16 mouse cellular contexts compared by ENCODE assay signal in the genomic region with DNA sequence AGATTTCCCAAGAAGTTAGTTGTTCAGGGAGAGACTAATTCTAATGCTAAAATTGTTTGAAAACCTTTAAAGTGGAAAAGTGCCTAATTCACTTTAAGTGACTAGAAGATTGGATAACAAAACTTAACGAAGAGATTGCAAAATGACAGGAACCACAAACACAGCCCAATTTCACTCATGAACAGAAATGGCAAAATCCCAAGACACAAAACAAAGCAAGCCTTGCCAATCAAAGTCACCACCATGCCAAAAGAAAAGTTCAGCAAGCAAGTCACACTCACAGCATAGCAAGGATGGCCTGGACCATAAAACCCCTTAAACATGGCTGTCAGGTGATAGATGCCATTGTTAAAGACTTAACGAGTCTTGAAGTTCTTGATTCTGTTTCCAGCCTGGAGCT.
"Had no signal": no experiment of that assay in that cellular context is flagged by ENCODE, and none has a peak within 500 bp of the region (broad histone marks: within the 10 kb centered on the region; RNA-seq: fewer than 3 reads in every experiment).

No protein-coding gene starts in this region.

- H3K27ac ChIP-seq: limb, embryonic 15.5 days; liver, embryonic 15.5 days; lung, embryonic 15.5 days; midbrain, embryonic 10.5 days; midbrain, embryonic 15.5 days; neural tube, embryonic 13.5 days had no signal

- H3K27me3 ChIP-seq: limb, embryonic 15.5 days; liver, embryonic 15.5 days; lung, embryonic 15.5 days; midbrain, embryonic 15.5 days; neural tube, embryonic 13.5 days had no signal

- ATAC-seq: midbrain, embryonic 15.5 days had no signal

- H3K36me3 ChIP-seq: midbrain, embryonic 15.5 days had no signal

- H3K9me3 ChIP-seq: limb, embryonic 15.5 days; liver, embryonic 15.5 days; lung, embryonic 15.5 days; midbrain, embryonic 15.5 days; neural tube, embryonic 13.5 days had no signal

- DNase-seq: kidney, adult 18-20 months; kidney, postnatal 36 days; layer of hippocampus, adult 9-11 months; layer of hippocampus, postnatal 36 days; lung, postnatal 4 days; retina, postnatal 1 day; right cerebral cortex, postnatal 4 days; spleen, adult 18-20 months; thymus, adult 18-20 months; thymus, postnatal 14 days had no signal

- H3K4me2 ChIP-seq: limb, embryonic 15.5 days; liver, embryonic 15.5 days; lung, embryonic 15.5 days; midbrain, embryonic 15.5 days; neural tube, embryonic 13.5 days had no signal

- H3K4me1 ChIP-seq: limb, embryonic 15.5 days; midbrain, embryonic 10.5 days; midbrain, embryonic 15.5 days; neural tube, embryonic 13.5 days had no signal

- H3K4me3 ChIP-seq: limb, embryonic 15.5 days; liver, embryonic 15.5 days; lung, embryonic 15.5 days; midbrain, embryonic 10.5 days; midbrain, embryonic 15.5 days; neural tube, embryonic 13.5 days had no signal

- H3K9ac ChIP-seq: limb, embryonic 15.5 days; liver, embryonic 15.5 days; lung, embryonic 15.5 days; midbrain, embryonic 15.5 days; neural tube, embryonic 13.5 days had no signal
